Mouse (Mus musculus) splenic B cell, adult 2 months (primary cell): Measurements from ENCODE around the gene Faap24.

Source experiments
- DNase-seq: peaks from one replicate; pipeline ENCODE4 v3.0.0-alpha.2; 2011; ENCODE audit warnings: low read depth, low spot score
- H3K27me3 ChIP-seq: 2 replicates; pipeline ENCODE4 v1.6.1; 2012; ENCODE audit warnings: mild to moderate bottlenecking, low read length, moderate library complexity, mixed read lengths; ENCODE audit not compliant: control insufficient read depth, poor library complexity, insufficient read depth, severe bottlenecking
- H3K36me3 ChIP-seq: 2 replicates; pipeline ENCODE4 v1.6.1; 2012; ENCODE audit warnings: mild to moderate bottlenecking, low read length, moderate library complexity, mixed read lengths; ENCODE audit not compliant: control insufficient read depth, poor library complexity, insufficient read depth, severe bottlenecking

Faap24 gene

DNA sequence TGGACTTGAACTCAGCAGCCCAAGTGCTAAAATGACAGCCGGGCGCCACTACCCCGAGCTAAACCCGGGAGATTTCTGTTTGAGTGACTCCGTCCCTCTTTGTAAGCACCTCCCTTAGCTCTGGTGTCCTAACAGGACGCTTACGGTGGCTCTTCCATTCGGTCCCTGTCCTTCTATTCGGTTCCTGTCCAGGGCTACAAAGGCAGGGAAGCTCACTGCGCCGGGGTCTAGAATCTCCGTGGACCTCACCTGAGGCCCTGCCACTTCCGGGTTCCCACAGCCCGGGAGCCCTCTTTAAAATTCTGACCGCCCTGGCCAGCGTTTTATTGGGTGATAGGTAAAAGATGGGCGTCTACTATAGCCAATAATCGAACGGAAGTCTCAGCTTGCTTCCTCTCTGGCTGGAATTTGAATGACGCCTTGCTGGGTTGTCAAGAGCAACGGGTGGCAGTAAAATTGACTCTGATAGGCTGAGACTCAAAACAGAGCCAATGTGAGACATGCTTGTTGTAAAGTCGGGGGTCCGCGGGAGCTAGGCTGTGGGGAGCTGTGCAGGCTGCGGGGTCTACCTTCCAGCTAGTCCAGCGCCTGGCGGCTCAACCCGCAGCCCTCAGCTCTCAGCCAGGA is at the start of gene Faap24, which contains the start of gene Cep89:
Gene Faap24, minus strand, starts transcription at position 295 of the 627 bp plus-strand sequence.
Gene Cep89, plus strand, starts transcription at position 494 of the 627 bp plus-strand sequence.
- Histone ChIP-seq H3K27me3 (no peaks in the 10 kb centered on the region), H3K36me3 (peaks cover 8% of the 10 kb centered on the region)
- peak; percentile 98 for DNase-seq

DNA sequence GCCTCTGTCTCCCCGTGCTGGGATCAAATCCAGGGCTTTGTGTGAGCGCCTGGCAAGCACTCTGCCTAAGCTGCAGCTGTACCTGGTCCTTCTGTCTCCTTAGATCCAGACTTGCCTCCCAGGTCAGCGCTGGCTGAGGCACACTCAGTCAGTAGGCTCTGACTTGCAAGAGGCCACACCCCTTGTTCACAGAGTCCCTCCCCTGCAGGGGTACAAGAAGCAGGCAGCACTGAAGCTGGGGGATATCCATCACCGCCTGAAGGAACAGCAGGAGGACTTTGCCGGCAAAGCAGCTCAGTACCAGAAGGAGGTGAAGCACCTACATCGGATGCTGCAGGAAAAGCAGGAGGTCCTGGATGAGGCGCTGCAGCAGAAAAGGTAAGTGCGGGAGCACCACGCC is 38.6 kb upstream of the Faap24 start:
- H3K27me3 ChIP-seq, result no peaks in the 10 kb centered on the region
- DNase-seq, result no peak
- peaks cover 14% of the 10 kb centered on the region for H3K36me3 ChIP-seq

DNA sequence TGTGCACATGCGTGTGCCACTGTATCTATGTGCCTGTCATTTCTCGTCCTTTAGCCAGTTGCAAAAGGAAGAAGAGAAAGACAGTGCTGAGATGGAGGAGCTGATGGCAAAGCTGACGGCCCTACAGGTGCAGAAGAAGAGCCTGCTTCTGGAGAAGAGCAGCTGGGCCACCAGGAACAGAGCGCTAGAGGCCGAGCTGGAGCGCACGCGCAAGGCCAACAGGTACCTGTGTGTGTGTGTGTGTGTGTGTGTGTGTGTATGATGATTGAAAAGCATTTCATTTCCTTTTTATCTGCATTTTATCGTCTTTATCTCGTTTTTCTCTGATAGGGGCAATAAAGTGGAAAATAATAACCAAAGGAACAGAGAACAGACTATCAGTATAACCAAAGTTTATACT is 31.5 kb upstream of the Faap24 start:
- no peak for DNase-seq
- Histone ChIP-seq H3K36me3 (peaks cover 12% of the 10 kb centered on the region), H3K27me3 (no peaks in the 10 kb centered on the region)

- peaks cover 5% of the 10 kb centered on the region for H3K36me3 ChIP-seq
- no peak for DNase-seq
- H3K27me3 ChIP-seq, result no peaks in the 10 kb centered on the region
Measured at GRCm38 (mm10) chr7:35423071-35423470, 26.4 kb upstream of the Faap24 start.

GRCm38 (mm10) chr7:35416654-35416948 is 20.0 kb upstream of the Faap24 start:
- Histone ChIP-seq H3K36me3 (no peaks in the 10 kb centered on the region), H3K27me3 (no peaks in the 10 kb centered on the region)
- no peak for DNase-seq

- no peaks in the 10 kb centered on the region for H3K27me3 ChIP-seq
- DNase-seq, result peak; percentile 57
- H3K36me3 ChIP-seq, result no peaks in the 10 kb centered on the region
Measured at GRCm38 (mm10) chr7:35415801-35416653, 19.4 kb upstream of the Faap24 start.

DNA sequence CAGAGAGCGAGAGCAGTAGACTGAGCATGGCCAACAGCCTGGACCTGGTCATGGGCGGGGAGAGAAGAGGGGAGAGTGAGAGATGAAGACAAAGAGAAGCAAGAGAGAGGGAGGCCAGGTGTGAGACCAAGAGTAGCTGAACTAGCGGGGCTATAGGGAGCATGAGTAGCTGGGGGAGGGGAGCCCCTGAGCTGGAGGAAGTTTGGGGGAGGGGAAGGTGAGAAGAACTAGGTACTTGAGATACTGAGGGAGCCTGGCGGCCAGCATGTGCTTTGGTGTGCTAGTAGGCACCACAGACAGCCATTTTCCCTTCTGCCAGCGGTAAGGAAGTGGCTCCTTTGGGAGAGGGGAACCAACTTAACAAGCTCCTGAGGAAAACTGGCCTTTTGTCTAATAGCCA is 18.6 kb upstream of the Faap24 start:
- DNase-seq, result peak; percentile 51
- no peaks in the 10 kb centered on the region for H3K36me3 ChIP-seq

DNA sequence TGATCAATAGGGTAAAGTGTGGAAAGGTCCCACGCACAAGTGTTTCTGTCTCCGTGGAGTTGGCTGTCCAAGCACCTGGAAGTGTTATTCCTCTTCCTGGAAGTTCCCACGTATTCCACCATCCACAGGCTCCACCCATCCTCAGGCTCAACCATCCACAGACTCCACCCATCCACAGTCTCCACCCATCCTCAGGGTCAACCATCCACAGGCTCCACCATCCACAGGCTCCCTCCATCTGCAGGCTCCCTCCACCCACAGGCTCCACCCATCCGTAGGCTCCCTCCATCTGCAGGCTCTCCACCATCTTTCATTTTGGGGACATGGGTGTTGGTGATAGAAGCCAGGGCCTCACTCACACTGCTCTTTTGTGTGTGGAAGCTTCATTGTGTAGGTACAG is 4.5 kb upstream of the Faap24 start:
- DNase-seq, result no peak
- Histone ChIP-seq H3K27me3 (no peaks in the 10 kb centered on the region), H3K36me3 (no peaks in the 10 kb centered on the region)

More for the DNA sequence above, 18.6 kb upstream of the Faap24 start:
- no peaks in the 10 kb centered on the region for H3K27me3 ChIP-seq

- Histone ChIP-seq H3K36me3 (peaks cover 8% of the 10 kb centered on the region), H3K27me3 (no peaks in the 10 kb centered on the region)
- peak; percentile 10 for DNase-seq
Measured at GRCm38 (mm10) chr7:35395734-35396456, 741 bp downstream of the Faap24 start.

GRCm38 (mm10) chr7:35392935-35393334 is 3.7 kb downstream of the Faap24 start:
- Histone ChIP-seq H3K27me3 (no peaks in the 10 kb centered on the region), H3K36me3 (peaks cover 8% of the 10 kb centered on the region)
- peak; percentile 20 for DNase-seq

DNA sequence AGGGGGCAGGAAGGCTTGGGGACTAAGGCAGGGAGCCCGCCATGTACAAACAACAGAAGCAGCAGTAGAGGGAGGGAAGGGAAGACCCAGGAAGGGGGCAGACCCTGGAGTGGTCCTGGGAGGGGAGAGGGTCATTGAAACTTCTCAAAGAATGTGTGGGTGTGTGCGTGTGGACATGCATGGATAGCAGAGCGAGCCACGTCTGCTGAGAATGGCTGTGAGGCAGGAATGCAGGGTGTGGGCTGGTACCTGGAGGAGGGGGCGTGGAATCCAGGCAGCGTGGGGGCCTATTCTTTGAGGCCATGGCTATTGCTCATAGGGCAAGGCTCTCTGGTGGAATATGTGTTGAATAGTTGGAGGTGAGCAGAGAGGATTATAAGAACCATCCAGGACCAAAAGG is 7.9 kb downstream of the Faap24 start:
- Histone ChIP-seq H3K36me3 (no peaks in the 10 kb centered on the region; the same call in 1 of the 2 replicates), H3K27me3 (no peaks in the 10 kb centered on the region)
- no peak for DNase-seq

DNA sequence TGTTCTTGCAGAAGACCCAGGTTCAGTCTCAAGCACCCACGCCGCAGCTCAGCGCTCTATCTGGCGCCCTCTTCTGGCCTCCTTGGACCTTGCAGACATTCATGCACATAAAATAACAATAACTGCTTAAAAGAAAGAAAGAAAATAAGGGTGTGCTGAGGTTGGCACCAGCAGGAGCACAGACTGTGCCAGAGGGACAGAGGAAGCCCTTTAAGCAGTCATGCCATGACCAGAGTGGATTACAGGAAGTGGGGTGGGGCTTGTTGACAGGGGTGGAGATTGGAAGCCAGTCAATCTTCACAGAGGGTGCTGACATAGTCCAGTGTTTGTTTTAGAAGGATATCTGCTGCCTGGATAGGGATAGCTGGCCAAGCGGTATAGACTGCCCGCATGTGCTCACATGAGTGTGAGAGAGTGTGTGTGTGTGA is 10.1 kb downstream of the Faap24 start:
- Histone ChIP-seq H3K27me3 (no peaks in the 10 kb centered on the region), H3K36me3 (no peaks in the 10 kb centered on the region)
- DNase-seq, result peak; percentile 28

DNA sequence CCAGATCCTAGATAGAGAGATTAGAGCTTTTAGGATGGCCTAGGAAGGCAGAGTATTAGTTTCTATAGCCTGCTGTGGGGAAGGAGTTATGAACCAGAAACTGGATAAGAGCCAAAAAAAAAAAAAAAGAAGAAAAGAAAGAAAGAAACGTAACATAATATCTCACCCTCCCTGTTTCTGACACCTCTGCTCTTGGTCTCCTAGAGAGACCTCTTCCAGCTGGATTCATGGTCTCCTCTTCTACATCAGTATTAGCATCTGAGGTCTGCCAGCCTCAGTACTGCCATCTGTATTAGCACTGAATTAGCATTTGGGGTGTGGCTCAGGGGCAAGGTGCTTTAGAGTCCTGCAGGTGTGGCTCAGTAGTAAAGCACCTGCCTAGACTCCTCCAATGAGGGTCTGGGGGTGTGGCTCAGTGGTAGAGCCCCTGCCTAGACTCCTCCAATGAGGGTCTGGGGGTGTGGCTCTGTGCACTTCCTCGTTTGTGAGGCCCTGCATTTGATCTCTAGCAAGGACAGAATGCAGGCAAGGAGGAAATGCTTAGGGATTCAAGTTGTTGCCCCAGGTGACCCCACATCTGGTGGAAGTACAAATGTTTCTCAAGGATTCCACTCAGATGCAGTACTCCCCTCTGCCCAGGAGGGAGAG is 13.8 kb downstream of the Faap24 start:
- Histone ChIP-seq H3K27me3 (no peaks in the 10 kb centered on the region), H3K36me3 (no peaks in the 10 kb centered on the region)
- DNase-seq, result peak; percentile 7

- Histone ChIP-seq H3K36me3 (no peaks in the 10 kb centered on the region), H3K27me3 (no peaks in the 10 kb centered on the region)
- DNase-seq, result no peak
Measured at GRCm38 (mm10) chr7:35381861-35382260, 14.8 kb downstream of the Faap24 start.
